Comparison of ENCODE assay signal across 26 mouse cellular contexts in the genomic region with DNA sequence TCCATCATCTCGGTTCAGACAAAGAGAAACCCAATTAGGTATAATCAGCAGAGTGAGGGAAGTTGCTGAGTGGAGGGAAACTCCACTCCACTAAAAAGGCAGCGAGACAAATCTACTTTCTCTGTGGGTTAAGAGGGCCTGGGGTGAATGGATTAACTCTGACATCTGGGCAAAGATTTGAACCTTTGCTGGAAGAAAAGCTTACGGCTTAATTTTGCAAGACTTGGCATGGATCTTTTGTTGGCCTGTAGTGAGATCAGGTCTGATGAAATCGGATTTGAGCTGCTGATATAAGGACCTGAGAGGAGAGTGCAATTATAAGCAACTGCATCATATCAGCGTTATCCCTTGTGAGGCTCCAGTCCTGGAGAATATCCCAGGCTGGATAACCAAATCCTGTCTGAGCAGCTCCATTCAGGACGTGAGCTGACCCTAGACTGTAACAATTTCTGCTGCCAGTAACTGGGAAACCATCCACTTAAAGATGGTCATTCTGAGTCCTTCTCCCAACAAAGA.
DNase-seq lines count a peak whose midpoint lies in the region; ATAC-seq lines count a peak whose summit lies in the region.
"Had no signal": no experiment of that assay in that cellular context is flagged by ENCODE, and none has a peak within 500 bp of the region (broad histone marks: within the 10 kb centered on the region; RNA-seq: fewer than 3 reads in every experiment).

No protein-coding gene starts in this region.

- ATAC-seq in forebrain, embryonic 11.5 days (replicated peaks; ENCODE audit: low FRiP score), result no peak
- ATAC-seq in midbrain, embryonic 14.5 days (ENCODE audit: low FRiP score, low TSS enrichment), result no peak
- ATAC-seq in kidney, embryonic 15.5 days (replicated peaks; ENCODE audit: low FRiP score), result no peak
- ATAC-seq: inflammation-experienced regulatory T-cells, adult 6 months; midbrain, embryonic 16.5 days had no signal

- no peaks in the 10 kb centered on the region for H3K36me3 ChIP-seq in forebrain, embryonic 10.5 days (replicated peaks)
- H3K36me3 ChIP-seq in forebrain, embryonic 11.5 days (ENCODE audit: control insufficient read depth, insufficient read depth, low read length), result no peaks in the 10 kb centered on the region
- no peaks in the 10 kb centered on the region for H3K36me3 ChIP-seq in midbrain, embryonic 14.5 days (ENCODE audit: control insufficient read depth, insufficient read depth, low read length)
- H3K36me3 ChIP-seq in midbrain, embryonic 10.5 days, result no peaks in the 10 kb centered on the region
- no peaks in the 10 kb centered on the region for H3K36me3 ChIP-seq in kidney, embryonic 15.5 days
- H3K36me3 ChIP-seq: G1E; heart, embryonic 10.5 days; heart, embryonic 15.5 days; hindbrain, embryonic 15.5 days; limb, embryonic 10.5 days; limb, embryonic 15.5 days had no signal

- H3K4me2 ChIP-seq in forebrain, embryonic 11.5 days (ENCODE audit: low read depth, low read length, severe bottlenecking), result no peak overlapping the region
- H3K4me2 ChIP-seq in midbrain, embryonic 14.5 days (ENCODE audit: low read length), result no peak overlapping the region
- no peak overlapping the region for H3K4me2 ChIP-seq in kidney, embryonic 15.5 days
- H3K4me2 ChIP-seq: heart, embryonic 15.5 days; hindbrain, embryonic 15.5 days; limb, embryonic 15.5 days; lung, embryonic 14.5 days had no signal

- peaks cover 32% of the 10 kb centered on the region for H3K4me1 ChIP-seq in forebrain, embryonic 10.5 days
- H3K4me1 ChIP-seq in forebrain, embryonic 11.5 days (replicated peaks; ENCODE audit: control insufficient read depth, insufficient read depth, low read length), result peaks cover 5% of the 10 kb centered on the region; the same call in 1 of the 2 replicates
- H3K4me1 ChIP-seq in midbrain, embryonic 14.5 days (ENCODE audit: control insufficient read depth, insufficient read depth, low read length), result peaks cover 5% of the 10 kb centered on the region; the same call in 1 of the 2 replicates
- H3K4me1 ChIP-seq in midbrain, embryonic 10.5 days, result peaks cover 29% of the 10 kb centered on the region
- 0 out of 2 replicates have a peak, but pooled peaks cover 3% of the 10 kb centered on the region for H3K4me1 ChIP-seq in kidney, embryonic 15.5 days
- H3K4me1 ChIP-seq: limb, embryonic 10.5 days; limb, embryonic 15.5 days had no signal

- H3K9ac ChIP-seq in forebrain, embryonic 11.5 days (ENCODE audit: low read length), result no peak overlapping the region
- no peak overlapping the region for H3K9ac ChIP-seq in midbrain, embryonic 14.5 days (replicated peaks; ENCODE audit: low read length)
- no peak overlapping the region for H3K9ac ChIP-seq in kidney, embryonic 15.5 days
- H3K9ac ChIP-seq: heart, embryonic 15.5 days; hindbrain, embryonic 15.5 days; limb, embryonic 15.5 days; liver, embryonic 14.5 days; lung, embryonic 14.5 days had no signal

- no peak for DNase-seq in forebrain, embryonic 10.5 days (ENCODE audit: extremely low spot score, low spot score)
- no peak for DNase-seq in forebrain, embryonic 11.5 days (ENCODE audit: low spot score)
- peak; percentile 10 for DNase-seq in midbrain, embryonic 14.5 days
- no peak for DNase-seq in midbrain, embryonic 10.5 days (ENCODE audit: low spot score)
- DNase-seq in fibroblast of lung, adult 2 months (ENCODE audit: low read depth), result peak; percentile 10
- DNase-seq in kidney, postnatal 14 days, result no peak
- DNase-seq: adrenal gland, postnatal 25 days; cerebellum, adult 18-20 months; cerebellum, postnatal 10 days; gastrocnemius, postnatal 10 days; heart, postnatal 36 days; kidney, adult 11 months; kidney, postnatal 4 days; lung, embryonic 14.5 days; lung, postnatal 14 days; thymus, postnatal 4 days had no signal

- H3K27ac ChIP-seq in forebrain, embryonic 10.5 days, result 0 out of 2 replicates have a peak overlapping the region, but pooled peaks have one; percentile 10
- H3K27ac ChIP-seq in forebrain, embryonic 11.5 days (ENCODE audit: low read depth, low read length), result no peak overlapping the region
- H3K27ac ChIP-seq in midbrain, embryonic 14.5 days (replicated peaks; ENCODE audit: low read depth, low read length), result no peak overlapping the region
- no peak overlapping the region for H3K27ac ChIP-seq in midbrain, embryonic 10.5 days (replicated peaks)
- no peak overlapping the region for H3K27ac ChIP-seq in kidney, embryonic 15.5 days
- H3K27ac ChIP-seq: heart, embryonic 10.5 days; heart, embryonic 15.5 days; hindbrain, embryonic 15.5 days; limb, embryonic 10.5 days; limb, embryonic 15.5 days; liver, embryonic 14.5 days had no signal

- H3K4me3 ChIP-seq in forebrain, embryonic 10.5 days, result no peak overlapping the region
- no peak overlapping the region for H3K4me3 ChIP-seq in forebrain, embryonic 11.5 days (ENCODE audit: low read depth, low read length)
- H3K4me3 ChIP-seq in midbrain, embryonic 14.5 days (replicated peaks; ENCODE audit: low read depth, low read length), result no peak overlapping the region
- H3K4me3 ChIP-seq in midbrain, embryonic 10.5 days, result no peak overlapping the region
- H3K4me3 ChIP-seq in kidney, embryonic 15.5 days (replicated peaks), result no peak overlapping the region
- H3K4me3 ChIP-seq: heart, embryonic 10.5 days; heart, embryonic 15.5 days; hindbrain, embryonic 15.5 days; limb, embryonic 10.5 days; limb, embryonic 15.5 days had no signal

- WGBS in forebrain, embryonic 10.5 days, result 63% methylated on average over 6 of the region's 6 CpGs
- 56% methylated on average over 6 of the region's 6 CpGs for WGBS in forebrain, embryonic 11.5 days
- WGBS in midbrain, embryonic 14.5 days, result 19% methylated on average over 6 of the region's 6 CpGs
- WGBS in midbrain, embryonic 10.5 days, result 48% methylated on average over 6 of the region's 6 CpGs
- WGBS in kidney, embryonic 15.5 days, result 59% methylated on average over 6 of the region's 6 CpGs

- no peaks in the 10 kb centered on the region; the same call in 1 of the 2 replicates for H3K9me3 ChIP-seq in forebrain, embryonic 10.5 days
- H3K9me3 ChIP-seq in forebrain, embryonic 11.5 days (ENCODE audit: control insufficient read depth, low read length), result no peaks in the 10 kb centered on the region
- H3K9me3 ChIP-seq in midbrain, embryonic 14.5 days (ENCODE audit: control insufficient read depth, low read length), result no peaks in the 10 kb centered on the region
- no peaks in the 10 kb centered on the region for H3K9me3 ChIP-seq in midbrain, embryonic 10.5 days (replicated peaks)
- no peaks in the 10 kb centered on the region for H3K9me3 ChIP-seq in kidney, embryonic 15.5 days (replicated peaks)
- H3K9me3 ChIP-seq: G1E; heart, embryonic 10.5 days; heart, embryonic 15.5 days; hindbrain, embryonic 15.5 days; limb, embryonic 10.5 days; limb, embryonic 15.5 days had no signal

- peaks cover 7% of the 10 kb centered on the region; the same call in 1 of the 2 replicates for H3K27me3 ChIP-seq in forebrain, embryonic 10.5 days (ENCODE audit: poor library complexity, severe bottlenecking)
- H3K27me3 ChIP-seq in forebrain, embryonic 11.5 days (ENCODE audit: control insufficient read depth, insufficient read depth, low read length), result no peaks in the 10 kb centered on the region
- H3K27me3 ChIP-seq in midbrain, embryonic 14.5 days (ENCODE audit: control insufficient read depth, insufficient read depth, low read length), result no peaks in the 10 kb centered on the region
- no peaks in the 10 kb centered on the region for H3K27me3 ChIP-seq in midbrain, embryonic 10.5 days (ENCODE audit: low read depth, poor library complexity, severe bottlenecking)
- H3K27me3 ChIP-seq in kidney, embryonic 15.5 days, result no peaks in the 10 kb centered on the region
- H3K27me3 ChIP-seq: heart, embryonic 15.5 days; hindbrain, embryonic 15.5 days; limb, embryonic 15.5 days had no signal

Comparison
In these comparisons a context has a peak if more than half of its experiments do, and no peak if none do; other contexts are left out.
1. DNase-seq: peak in midbrain, embryonic 14.5 days (single experiment) and fibroblast of lung, adult 2 months (single experiment); none in forebrain, embryonic 10.5 days (single experiment), forebrain, embryonic 11.5 days (single experiment), midbrain, embryonic 10.5 days (single experiment) and kidney, postnatal 14 days (single experiment).